ENCODE assay signal across 10 mouse cellular contexts in genomic region chr5:119613413-119613812, GRCm38 (mm10). TPM values are rescaled to one million over a fixed set of nuclear protein-coding genes. Genes with fewer than 3 reads are reported as not detected.
DNase-seq lines count a peak whose midpoint lies in the region; ATAC-seq and TF ChIP-seq lines count a peak whose summit lies in the region.
"Had no signal": no experiment of that assay in that cellular context is flagged by ENCODE, and none has a peak within 500 bp of the region (broad histone marks: within the 10 kb centered on the region; RNA-seq: fewer than 3 reads in every experiment).

No protein-coding gene starts in this region.

- no peak for TF ChIP-seq CTCF in heart, adult 2 months (IDR thresholded peaks at IDR 0.05)

- peak overlapping the region; percentile 62 for H3K27ac ChIP-seq in heart, embryonic 10.5 days
- no peak overlapping the region for H3K27ac ChIP-seq in heart, adult 2 months
- H3K27ac ChIP-seq in neural tube, embryonic 13.5 days (replicated peaks) = no peak overlapping the region
- H3K27ac ChIP-seq in forebrain, embryonic 11.5 days (ENCODE audit: low read depth, low read length) = no peak overlapping the region
- no peak overlapping the region for H3K27ac ChIP-seq in midbrain, embryonic 15.5 days
- H3K27ac ChIP-seq: macrophage had no signal

- H3K9me3 ChIP-seq in heart, embryonic 10.5 days = no peaks in the 10 kb centered on the region
- H3K9me3 ChIP-seq in neural tube, embryonic 13.5 days = no peaks in the 10 kb centered on the region
- H3K9me3 ChIP-seq in forebrain, embryonic 11.5 days (ENCODE audit: control insufficient read depth, low read length) = no peaks in the 10 kb centered on the region
- no peaks in the 10 kb centered on the region for H3K9me3 ChIP-seq in midbrain, embryonic 15.5 days

- H3K36me3 ChIP-seq in heart, embryonic 10.5 days = no peaks in the 10 kb centered on the region
- no peaks in the 10 kb centered on the region for H3K36me3 ChIP-seq in heart, adult 2 months (ENCODE audit: control insufficient read depth, insufficient read depth, low read length)
- H3K36me3 ChIP-seq in neural tube, embryonic 13.5 days = no peaks in the 10 kb centered on the region
- no peaks in the 10 kb centered on the region for H3K36me3 ChIP-seq in forebrain, embryonic 11.5 days (ENCODE audit: control insufficient read depth, insufficient read depth, low read length)
- no peaks in the 10 kb centered on the region for H3K36me3 ChIP-seq in midbrain, embryonic 15.5 days (replicated peaks)

- no peak for DNase-seq in heart, embryonic 10.5 days (ENCODE audit: low spot score)
- DNase-seq in heart, adult 2 months = no peak
- DNase-seq in neural tube, embryonic 10.5 days (ENCODE audit: extremely low spot score, low spot score) = no peak
- DNase-seq in forebrain, embryonic 11.5 days (ENCODE audit: low spot score) = peak; percentile 73
- no peak for DNase-seq in thymus, postnatal 14 days
- DNase-seq: kidney, adult 11 months had no signal

- no peak for TF ChIP-seq EP300 in heart, adult 2 months (IDR thresholded peaks at IDR 0.05; ENCODE audit: insufficient read depth, low read depth, low read length)

- WGBS in heart, embryonic 10.5 days = 18% methylated on average over 6 of the region's 6 CpGs
- 52% methylated on average over 6 of the region's 6 CpGs for WGBS in heart, adult 2 months
- WGBS in neural tube, embryonic 13.5 days = 13% methylated on average over 6 of the region's 6 CpGs
- 19% methylated on average over 6 of the region's 6 CpGs for WGBS in forebrain, embryonic 11.5 days
- 5% methylated on average over 6 of the region's 6 CpGs for WGBS in midbrain, embryonic 15.5 days

- no peak overlapping the region for H3K4me3 ChIP-seq in heart, embryonic 10.5 days
- no peak overlapping the region for H3K4me3 ChIP-seq in heart, adult 2 months
- H3K4me3 ChIP-seq in neural tube, embryonic 13.5 days = no peak overlapping the region
- no peak overlapping the region for H3K4me3 ChIP-seq in forebrain, embryonic 11.5 days (ENCODE audit: low read depth, low read length)
- no peak overlapping the region for H3K4me3 ChIP-seq in midbrain, embryonic 15.5 days

- no peak overlapping the region for H3K9ac ChIP-seq in heart, adult 2 months (ENCODE audit: low read depth, low read length)
- no peak overlapping the region for H3K9ac ChIP-seq in neural tube, embryonic 13.5 days
- H3K9ac ChIP-seq in forebrain, embryonic 11.5 days (ENCODE audit: low read length) = no peak overlapping the region
- H3K9ac ChIP-seq in midbrain, embryonic 15.5 days = no peak overlapping the region

- no peak for TF ChIP-seq POLR2A in heart, adult 2 months (IDR thresholded peaks at IDR 0.05; ENCODE audit: insufficient read depth, low read depth, low read length)

- no peaks in the 10 kb centered on the region for H3K79me2 ChIP-seq in heart, adult 2 months (replicated peaks; ENCODE audit: control insufficient read depth, insufficient read depth, low read length)

- intact Hi-C loops in heart, adult 2 months (cut with DNase I) = no loop called here

- H3K4me2 ChIP-seq in neural tube, embryonic 13.5 days = no peak overlapping the region
- no peak overlapping the region for H3K4me2 ChIP-seq in forebrain, embryonic 11.5 days (ENCODE audit: low read depth, low read length, severe bottlenecking)
- H3K4me2 ChIP-seq in midbrain, embryonic 15.5 days = no peak overlapping the region

- peaks cover 51% of the 10 kb centered on the region for H3K4me1 ChIP-seq in heart, embryonic 10.5 days
- no peaks in the 10 kb centered on the region for H3K4me1 ChIP-seq in heart, adult 2 months (ENCODE audit: control insufficient read depth, insufficient read depth, low read length)
- H3K4me1 ChIP-seq in neural tube, embryonic 13.5 days (replicated peaks) = peaks cover 16% of the 10 kb centered on the region; the same call in 1 of the 2 replicates
- no peaks in the 10 kb centered on the region; the same call in 1 of the 2 replicates for H3K4me1 ChIP-seq in forebrain, embryonic 11.5 days (replicated peaks; ENCODE audit: control insufficient read depth, insufficient read depth, low read length)
- peaks cover 4% of the 10 kb centered on the region; the same call in 1 of the 2 replicates for H3K4me1 ChIP-seq in midbrain, embryonic 15.5 days

- peaks cover 42% of the 10 kb centered on the region for H3K27me3 ChIP-seq in heart, embryonic 10.5 days (ENCODE audit: insufficient read depth, poor library complexity, severe bottlenecking)
- H3K27me3 ChIP-seq in heart, adult 2 months (ENCODE audit: control insufficient read depth, insufficient read depth, low read length) = no peaks in the 10 kb centered on the region
- peaks cover 9% of the 10 kb centered on the region for H3K27me3 ChIP-seq in neural tube, embryonic 13.5 days
- no peaks in the 10 kb centered on the region for H3K27me3 ChIP-seq in forebrain, embryonic 11.5 days (ENCODE audit: control insufficient read depth, insufficient read depth, low read length)
- peaks cover 11% of the 10 kb centered on the region for H3K27me3 ChIP-seq in midbrain, embryonic 15.5 days (replicated peaks)

- peak; percentile 79 for ATAC-seq in neural tube, embryonic 13.5 days (ENCODE audit: low read depth)
- peak; percentile 64 for ATAC-seq in forebrain, embryonic 11.5 days (replicated peaks; ENCODE audit: low FRiP score)
- peak; percentile 42; the same call in 1 of the 2 replicates for ATAC-seq in midbrain, embryonic 15.5 days (replicated peaks)
- ATAC-seq in megakaryocyte progenitor cell, adult 5-6 weeks (replicated peaks; ENCODE audit: poor library complexity) = no peak

RNA-seq across cellular contexts. Expression of gene Tbx3, which starts 57.1 kb away (rescaled TPM):
- polyA plus RNA-seq in heart, embryonic 10.5 days (2016; fragmentation: Nextera tagmentation; extraction: Ambion mirVana) = 17.0 and 41.7 TPM in 2 replicates
- total RNA-seq in heart, adult 2 months (2021) = 10 to 100 TPM; 10.2 to 10.4 TPM
- 4.4 and 4.9 TPM in 2 replicates for polyA plus RNA-seq in heart, adult 2 months (2012; rRNA removed)
- 10.5 and 11.7 TPM in 2 replicates for polyA plus RNA-seq in neural tube, embryonic 13.5 days (2015; fragmentation: Nextera tagmentation; extraction: Ambion mirVana)
- polyA plus RNA-seq in forebrain, embryonic 11.5 days (2014; fragmentation: Nextera tagmentation; extraction: Ambion mirVana) = 0.88 and 2.0 TPM in 2 replicates
- polyA plus RNA-seq in midbrain, embryonic 15.5 days (2015; fragmentation: Nextera tagmentation; extraction: Ambion mirVana) = 2.9 and 4.7 TPM in 2 replicates
- not detected in 2 replicates for total RNA-seq in megakaryocyte progenitor cell, adult 5-6 weeks (2015)
- not detected in 2 replicates for total RNA-seq in megakaryocyte progenitor cell, adult 5-6 weeks (2017)
- polyA plus RNA-seq: macrophage had no signal
